Mouse (Mus musculus) gastrocnemius, adult 18-20 months (tissue): Measurements from ENCODE around the gene Slc9a8. TPM values are rescaled to one million over a fixed set of nuclear protein-coding genes. Genes with fewer than 3 reads are reported as not detected.

Source experiments
- DNase-seq: peaks from one replicate; pipeline ENCODE4 v3.0.0; 2021; ENCODE audit warnings: low spot score
- total RNA-seq, 2 experiments: library from RNA; stranded (reverse); gene quantifications; 2 replicates each; pipeline ENCODE4 v1.2.3; 2021

Gene Slc9a8
- total RNA-seq, 2 experiments from 2014 or later: 24.5 to 26.0 TPM

DNA sequence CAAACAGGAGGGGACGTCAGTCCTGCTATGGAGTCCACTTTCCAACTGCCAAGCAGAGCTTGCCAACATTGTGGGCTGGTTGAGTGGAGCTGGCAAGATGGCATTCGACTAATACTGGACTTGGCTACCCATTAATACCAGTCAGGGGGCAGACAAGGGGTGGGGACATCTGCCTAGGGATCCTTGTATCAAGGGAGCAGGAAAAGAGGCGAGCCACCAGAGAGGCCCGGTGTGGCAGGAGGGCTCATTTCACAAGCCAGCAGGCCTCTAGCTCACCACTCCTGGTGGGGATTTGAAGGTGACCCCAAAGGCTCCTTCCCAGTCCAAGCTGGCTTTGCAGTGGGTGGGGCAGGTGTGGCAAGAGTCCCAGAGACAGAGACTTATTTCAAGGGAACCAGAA lies 61.2 kb downstream of the Slc9a8 start:
- no peak for DNase-seq

DNA sequence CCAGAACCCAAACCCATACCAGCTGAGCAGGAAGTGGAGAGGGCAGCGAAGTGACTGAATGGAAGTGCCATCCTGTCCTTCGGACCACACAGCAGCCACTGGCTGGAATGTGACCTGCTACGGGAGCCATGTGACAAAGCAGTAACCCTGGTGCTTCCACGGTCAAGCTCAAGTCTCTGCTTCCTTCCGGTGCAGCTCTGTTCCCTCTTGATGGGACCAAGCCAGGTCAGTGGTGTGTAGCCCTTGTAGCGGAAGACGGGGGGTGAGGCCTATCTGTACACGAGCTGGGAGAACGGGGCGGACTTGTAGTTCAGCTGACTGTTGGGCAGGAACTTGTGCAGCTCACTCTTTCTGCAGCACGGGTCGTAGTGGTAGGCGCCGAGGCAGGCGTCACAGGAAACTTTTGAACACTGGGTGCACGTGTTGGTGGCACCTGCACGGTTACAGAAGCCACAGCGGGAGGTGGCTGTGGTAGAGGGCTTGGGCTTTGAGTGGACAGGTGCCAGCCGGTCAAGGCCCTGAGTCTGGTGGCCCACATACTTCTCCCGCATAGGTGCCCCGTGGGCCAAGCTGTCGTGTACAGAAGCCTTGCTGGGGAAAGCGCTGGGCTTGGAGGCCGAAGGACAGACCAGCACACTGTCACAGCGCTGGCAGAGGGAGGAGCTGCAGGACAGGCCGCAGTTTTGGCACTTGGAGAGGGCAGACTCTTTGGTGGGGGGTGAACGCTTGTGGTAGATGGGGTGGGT lies 61.7 kb downstream of the Slc9a8 start:
- no peak for DNase-seq

DNA sequence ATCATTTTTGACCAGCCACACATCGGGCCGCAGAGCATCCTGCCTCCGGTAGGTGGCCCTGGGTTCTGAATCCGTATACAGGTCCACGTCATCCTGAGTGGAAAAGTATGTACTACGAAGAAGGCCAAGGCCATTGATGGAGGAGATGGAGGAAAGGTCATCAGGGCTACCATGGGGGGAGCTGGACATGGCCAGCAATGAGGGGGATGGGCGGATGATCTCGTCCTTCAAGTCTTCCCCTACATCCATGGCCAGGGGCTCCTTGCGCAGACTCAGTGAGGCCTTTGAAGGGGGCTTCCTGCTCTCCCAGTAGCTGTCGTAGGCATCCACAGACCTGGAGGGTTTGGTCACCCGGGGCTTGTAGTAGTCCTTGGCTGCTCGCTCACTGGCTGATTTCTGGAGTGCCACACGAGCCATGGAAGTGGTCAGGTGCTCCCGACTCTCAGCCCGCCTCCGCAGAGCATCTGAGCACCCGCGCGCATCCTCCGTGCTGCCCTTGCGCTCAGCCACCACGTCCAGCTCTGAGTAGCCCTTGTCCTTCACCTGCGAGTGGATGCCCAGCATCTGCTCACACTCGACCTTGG lies 62.4 kb downstream of the Slc9a8 start:
- no peak for DNase-seq

DNA sequence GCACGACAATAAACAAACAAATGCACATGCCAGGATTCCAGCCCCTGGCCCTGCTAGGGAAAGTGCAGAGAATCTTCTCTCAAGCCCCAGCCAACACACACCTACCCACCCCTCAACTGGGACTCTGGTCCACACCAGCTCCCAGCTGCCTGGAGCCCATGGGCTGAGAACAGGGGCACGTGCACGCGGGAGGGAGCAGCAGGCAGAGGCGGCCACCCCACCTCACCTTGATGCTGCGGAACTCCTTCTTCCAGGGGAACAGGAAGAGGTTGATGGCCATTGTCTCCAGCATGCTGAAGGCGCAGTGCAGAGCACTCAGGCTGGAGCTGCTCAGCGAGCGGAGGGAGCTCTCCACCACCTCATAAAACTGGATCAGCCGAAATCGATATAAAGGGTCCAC lies 63.4 kb downstream of the Slc9a8 start:
- no peak for DNase-seq

DNA sequence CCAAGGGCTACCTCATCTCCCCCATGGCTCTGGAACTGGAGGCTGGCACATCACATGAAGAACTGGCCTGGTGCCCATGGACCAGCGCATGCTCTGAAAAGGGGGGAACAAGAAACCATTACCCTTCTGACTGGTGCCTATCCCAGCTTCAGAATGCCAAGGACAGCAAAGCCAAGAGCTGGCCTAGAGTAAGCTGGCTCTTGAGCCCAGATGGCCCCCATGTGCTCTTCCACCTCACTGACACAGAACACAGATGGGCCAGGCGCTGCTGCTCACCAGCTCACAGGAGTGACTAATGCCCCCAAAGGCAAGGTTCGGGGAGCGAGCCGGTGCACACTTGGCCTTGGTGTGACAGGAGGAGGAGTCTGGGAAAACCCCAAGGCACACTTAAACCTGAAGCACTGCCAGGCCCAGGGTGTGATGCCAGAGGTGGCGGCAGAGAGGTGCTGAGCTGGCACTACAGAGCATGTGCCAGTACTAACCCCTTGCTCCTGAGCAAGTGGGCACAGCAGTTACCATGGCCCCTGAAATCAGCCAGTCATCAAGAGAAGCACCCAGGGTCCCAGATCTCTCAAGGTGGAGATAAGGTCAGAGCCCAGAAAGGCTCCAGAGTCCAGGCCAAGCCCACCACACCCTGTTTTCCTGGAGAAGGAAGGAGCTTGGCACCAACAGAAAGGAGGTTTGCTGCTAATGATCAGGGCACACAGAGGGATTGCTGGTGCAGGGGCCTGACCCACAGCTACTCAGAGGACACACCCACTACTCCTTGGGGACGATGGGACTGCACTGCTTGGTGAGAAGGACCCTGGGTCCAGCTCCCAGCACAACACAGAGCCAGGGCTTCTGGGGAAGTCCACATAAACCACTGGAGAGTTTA lies 64.2 kb downstream of the Slc9a8 start:
- DNase-seq: peak; percentile 71

DNA sequence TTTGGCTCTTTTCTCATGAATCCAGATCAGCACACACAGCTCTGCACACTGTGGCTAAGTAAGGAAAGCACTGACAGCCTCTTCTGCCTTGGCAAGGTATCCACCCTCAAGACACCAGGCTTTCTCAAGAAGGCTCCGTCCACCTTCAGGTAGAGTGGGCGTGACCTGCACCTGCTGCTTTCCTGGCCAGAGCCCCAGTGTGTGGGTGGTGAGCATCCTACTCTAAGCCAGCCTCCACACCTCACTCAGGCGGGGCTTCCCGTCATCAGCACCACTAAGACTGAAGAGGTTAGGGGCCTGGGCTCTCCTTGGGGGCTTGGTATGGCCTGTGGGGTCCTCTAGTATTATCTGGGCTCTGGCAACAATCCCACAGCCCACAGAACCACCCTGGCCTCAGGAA lies 65.1 kb downstream of the Slc9a8 start:
- no peak for DNase-seq

DNA sequence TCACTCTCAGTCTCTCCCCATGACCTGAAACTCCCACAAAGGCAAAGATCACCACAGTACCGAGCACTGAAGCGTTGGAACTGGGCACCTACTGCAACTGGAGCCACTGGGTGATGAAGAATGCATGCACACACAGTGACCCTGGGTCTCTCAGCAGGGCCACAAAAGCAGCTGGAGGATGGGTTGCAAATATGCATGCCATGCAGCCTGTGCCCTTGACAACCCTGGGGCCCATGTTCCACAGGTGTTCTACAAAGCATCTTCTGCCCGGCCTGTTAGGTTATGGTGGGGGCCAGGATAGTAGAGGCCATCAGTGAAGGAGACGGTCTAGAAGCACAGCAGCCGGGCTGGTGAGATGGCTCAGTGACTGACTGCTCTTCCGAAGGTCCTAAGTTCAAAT lies 66.0 kb downstream of the Slc9a8 start:
- DNase-seq: no peak

DNA sequence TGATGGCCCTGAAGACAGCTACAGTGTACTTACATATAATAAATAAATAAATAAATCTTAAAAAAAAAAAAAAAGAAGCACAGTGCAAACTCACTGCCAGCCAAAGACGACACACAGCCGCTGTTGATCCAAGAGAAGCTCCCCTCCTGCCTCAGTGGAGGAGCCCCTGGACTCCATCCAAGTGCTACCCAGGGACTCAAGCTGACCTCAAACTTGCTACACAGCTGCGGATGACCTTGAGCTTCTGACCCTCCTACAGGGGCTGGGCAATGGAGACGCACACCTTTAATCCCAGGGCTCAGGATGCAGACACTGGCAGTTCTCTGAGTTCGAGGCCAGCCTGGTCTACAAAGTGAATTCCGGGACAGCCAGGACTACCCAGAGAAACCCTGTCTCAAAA lies 66.5 kb downstream of the Slc9a8 start:
- DNase-seq: no peak

DNA sequence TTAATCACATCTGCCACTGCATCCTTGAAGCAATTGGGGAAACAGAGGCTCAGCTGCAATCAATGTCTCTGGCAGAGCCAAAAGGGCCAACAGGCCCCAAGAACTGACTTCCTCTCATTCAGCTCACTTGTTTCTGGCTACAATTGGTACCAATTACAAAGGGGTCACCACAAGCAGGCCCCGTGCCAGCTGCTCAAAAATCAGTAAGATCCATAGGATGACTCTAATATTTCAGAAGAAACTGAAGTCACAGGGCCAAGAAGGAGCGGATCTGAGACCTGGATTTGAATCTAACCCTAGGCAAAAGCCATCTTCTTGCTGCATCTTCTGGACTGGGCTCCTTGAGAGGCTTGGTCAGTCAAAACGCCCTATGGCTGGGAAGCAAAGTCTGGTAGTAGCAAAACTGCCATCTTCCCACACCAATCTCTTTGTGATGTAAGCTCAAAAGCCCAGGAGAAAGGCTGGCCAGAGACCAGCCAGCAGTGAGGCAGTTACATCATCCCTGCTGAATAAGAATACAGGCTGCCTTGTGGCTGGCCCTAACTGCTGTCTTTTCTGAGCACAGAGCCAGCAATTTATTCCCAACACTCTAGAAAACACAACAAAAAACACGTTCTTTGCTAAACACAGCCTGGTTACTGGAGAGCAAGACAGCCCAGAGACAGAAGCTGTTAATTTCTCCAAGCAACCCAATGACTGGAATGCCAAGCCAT lies 69.5 kb downstream of the Slc9a8 start:
- no peak for DNase-seq

DNA sequence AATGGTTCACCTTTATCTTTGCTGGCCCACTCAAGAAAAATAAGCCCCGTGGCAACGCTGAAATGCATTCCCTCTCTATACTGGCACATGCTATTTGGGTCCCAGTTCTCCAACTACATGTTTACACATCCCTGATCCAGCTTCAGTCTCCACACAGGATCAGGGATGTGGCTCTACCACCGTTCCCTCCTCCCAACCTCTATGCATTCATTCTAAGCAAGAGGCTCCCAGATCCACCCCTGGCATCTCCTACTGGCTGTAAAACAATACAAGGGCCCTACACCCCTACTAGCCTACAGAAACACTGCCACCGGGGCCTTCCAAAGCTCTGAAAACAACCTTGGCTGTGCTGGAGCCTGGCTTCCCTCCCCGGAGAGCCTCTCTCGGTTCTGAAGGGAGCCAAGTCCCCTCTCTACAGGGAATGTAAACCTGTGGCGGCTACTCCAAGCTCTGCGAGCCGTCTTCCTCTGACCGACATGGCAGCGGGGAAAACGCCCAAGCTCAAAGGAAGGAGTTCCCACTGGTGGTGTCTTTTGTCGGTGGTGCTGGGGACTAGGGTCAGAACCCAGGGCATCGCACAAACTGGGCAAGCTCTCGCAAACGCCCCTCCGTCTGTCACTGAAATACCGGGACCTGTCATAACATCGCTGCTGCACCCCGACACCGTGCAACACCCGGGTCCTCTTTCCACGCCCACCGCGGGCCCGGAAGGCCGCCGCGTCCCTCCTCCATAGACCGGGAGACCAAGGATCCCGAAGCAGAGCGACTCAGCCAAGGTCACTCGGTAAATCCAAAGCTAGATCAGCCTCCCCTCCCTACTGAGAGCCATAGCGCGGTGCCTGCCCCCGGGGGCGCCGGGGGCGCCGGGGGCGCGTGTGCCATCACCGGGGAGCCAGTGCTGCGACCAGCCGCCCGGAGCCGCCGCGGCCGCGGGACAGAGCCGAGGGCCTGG lies 70.5 kb downstream of the Slc9a8 start, which contains the start of gene Rnf114:
TSS of gene Rnf114 (plus strand) at position 889 of the 952 bp plus-strand sequence.
- no peak for DNase-seq

DNA sequence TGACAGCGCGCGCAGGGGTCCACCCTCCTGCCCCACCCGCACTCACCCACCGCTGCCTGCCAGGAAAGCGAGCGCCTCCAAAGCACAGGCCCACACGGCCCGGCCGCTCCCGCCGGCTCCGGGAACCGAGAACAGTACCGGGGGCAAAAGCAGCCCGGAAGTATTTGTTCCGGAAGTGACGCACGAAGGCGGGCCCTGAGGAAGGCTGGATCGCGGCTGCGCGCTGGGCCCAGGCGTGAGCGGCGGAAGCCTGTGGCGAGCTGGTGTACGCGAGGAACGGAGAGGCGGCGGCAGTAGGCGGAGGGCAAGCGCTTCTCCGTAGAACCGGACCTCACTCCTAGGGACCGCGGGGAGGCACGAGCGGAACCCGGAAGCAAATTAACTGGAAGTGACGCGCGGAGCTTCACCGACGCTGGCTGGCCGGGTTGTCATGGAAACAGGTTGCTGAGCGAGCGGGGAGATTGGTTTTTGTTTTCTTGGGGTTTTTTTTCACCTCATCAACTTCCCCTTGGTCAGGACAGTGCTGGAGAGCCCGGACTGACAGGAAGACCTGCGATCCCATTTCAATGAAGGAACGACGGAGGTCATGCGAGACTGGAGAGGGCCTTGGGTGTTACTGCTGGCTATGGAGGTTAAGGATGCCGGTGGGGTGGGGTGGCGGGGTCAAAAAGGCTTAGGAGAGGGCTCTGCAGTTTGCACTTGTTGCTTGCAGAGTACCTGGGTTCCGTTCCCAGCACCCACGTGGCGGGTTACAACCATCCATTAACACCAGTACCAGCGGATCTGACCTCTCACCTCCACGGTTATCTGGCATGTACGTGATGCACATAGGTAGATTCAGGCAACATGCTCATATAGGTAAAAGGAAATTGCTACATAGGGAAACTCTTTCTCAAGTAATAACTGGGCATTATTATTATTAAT lies 71.5 kb downstream of the Slc9a8 start, which contains the start of gene Spata2:
TSS of gene Spata2 (minus strand) at position 175 of the 924 bp plus-strand sequence.
- DNase-seq: peak; percentile 94

DNA sequence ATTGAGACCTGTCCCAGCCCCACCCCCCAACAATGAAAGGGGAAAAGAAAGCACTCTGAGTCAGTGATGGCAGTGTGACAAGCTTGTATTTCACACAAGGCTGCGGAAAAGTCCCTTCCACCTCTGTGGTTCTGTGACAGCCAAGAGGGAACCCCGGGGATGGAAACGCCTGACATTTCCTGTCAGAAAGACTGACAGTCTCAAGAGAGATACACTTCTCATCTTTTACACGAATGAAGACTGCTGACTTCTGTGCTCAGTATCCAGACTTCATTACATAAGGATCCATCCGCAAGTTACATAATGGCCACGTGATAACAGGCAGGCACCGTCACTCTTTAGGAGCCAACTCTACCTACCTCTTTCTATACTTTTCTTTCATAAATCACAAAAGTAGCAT lies 74.9 kb downstream of the Slc9a8 start:
- DNase-seq: no peak

DNA sequence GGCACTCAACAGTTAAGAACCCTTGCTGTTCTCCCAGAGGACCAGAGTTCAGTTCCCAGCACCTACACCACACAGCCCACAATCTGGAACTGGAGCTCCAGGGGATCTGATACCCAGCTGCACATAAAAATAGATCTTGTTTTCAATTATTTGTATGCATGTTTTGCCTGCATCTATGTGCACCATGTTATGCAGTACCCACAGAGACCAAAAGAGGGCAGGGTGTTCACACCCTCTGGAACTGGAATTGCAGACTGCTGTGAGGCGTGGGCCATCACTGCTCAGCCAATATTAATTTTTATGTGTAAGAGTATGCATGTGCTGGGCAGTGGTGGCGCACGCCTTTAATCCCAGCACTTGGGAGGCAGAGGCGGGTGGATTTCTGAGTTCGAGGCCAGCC lies 75.8 kb downstream of the Slc9a8 start:
- no peak for DNase-seq

DNA sequence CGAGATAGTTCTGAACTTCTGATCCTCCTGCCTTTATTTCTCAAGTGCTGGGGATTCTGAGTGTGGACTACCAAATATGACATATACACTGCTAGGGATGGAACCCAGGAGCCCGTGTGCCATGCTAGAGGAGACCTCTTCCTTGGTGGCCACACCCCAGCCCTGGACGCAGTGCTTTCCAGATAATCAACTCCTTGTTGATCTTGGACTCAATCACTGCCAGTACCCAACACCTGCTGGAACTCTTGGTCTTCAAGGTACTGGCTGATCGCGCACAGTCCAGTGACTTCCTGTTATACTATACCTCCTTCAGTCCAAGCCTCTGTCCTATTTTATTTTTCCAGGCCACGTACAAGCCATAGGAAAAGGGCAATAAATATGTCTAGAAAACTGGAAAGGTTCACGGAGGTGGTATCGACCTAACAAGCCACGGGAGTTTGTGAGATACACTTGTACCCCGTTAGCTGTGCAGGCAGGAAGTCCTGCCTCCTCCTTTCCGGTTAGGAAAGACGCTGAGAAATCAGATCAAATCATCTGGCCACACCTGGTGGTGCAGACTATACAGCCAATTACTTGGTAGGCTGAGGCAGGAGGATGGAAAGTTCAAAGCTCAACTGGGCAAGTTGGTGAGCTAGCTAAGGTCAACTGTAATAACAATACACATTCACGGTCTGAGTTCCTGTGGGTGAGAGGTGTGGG lies 81.2 kb downstream of the Slc9a8 start:
- DNase-seq: no peak

DNA sequence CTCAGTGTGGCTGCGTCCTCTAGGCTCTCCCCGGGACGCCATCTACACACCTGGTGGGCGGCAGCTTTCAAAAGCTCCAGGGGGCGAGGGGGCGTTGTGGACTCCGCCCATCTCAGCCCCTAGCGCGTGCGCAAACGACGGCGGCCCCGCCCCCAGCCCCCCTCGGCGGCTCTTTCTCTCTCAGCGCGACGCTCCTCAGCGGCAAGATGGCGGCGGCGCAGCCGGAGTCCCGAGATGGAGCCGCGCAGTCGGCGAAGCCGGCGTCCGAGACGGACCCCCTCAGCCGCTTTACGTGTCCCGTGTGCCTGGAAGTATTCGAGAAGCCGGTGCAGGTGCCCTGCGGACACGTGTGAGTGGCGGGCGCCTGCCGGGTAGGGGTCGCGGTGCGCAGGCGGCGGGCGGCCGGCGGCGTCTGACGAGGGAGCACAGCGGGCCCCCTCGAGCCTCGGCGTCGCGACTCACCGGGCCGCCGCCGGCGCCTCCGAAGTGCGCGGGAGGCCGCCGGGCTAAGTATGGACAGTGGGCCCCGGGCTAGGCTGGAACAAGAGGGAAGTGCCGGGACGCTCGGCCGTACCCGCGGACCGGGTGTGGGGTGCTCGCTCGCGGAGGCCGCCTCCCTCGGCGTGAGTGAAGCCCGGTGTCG lies 81.9 kb downstream of the Slc9a8 start:
- DNase-seq: peak; percentile 81

DNA sequence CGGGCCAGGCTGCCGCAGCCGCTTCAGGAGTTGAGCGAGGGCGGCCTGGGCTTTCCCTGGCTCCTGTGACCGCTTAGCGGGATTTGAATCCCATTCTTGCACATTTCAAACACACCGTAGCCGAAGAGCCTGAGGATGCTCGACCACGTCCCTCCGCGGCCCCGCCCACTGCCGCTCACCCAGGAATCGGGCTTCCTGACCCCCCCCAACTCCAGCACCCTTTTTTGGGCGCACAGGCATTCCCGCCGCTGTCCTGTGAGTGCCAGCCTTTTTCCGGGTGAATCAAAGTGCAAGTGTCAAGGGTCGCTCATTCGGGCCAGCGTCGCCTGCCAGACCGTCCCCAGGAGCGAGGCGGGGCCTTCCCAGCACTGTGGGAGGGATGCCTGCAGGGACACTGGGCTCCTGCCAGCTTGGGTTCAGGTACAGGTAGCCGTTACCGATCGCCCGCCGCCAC lies 82.4 kb downstream of the Slc9a8 start:
- DNase-seq: peak; percentile 38

DNA sequence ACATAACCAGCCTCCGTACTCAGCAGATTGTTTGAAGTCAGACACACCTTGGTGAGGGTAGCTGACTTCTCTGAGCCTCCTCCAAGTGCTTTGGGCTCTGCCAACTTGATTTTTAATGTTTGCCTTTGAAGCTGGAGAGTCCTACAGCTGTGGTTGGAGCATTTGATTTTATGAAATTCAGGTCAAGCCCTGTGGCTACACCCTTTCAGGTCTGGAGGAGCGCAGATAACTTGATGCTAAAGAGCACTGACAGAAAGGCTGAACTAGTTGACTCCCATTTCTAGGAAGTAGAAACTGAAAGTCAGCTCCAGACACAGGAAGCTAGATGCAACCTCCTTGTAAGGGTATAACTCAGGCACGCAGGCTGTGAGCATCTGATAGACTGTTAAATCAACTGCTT lies 83.6 kb downstream of the Slc9a8 start:
- no peak for DNase-seq
